Mouse (Mus musculus) stomach, embryonic 16.5 days (tissue): ENCODE results near the gene Tstd3. TPM values are rescaled to one million over a fixed set of nuclear protein-coding genes. Genes with fewer than 3 reads are reported as not detected.

Experiments used
- ATAC-seq: fragments of 200-750 bp; cut with Nextera tagmentation; 2 replicates; pipeline ENCODE4 v1.8.0; 2017; ENCODE audit warnings: moderate number of reproducible peaks, moderate TSS enrichment; ENCODE audit not compliant: insufficient read depth, low FRiP score
- H3K27ac ChIP-seq: fragments of 300-500 bp; sonication (generic); 2 replicates; pipeline ENCODE4 v1.5.1; 2014; ENCODE audit warnings: low read length
- H3K27me3 ChIP-seq: fragments of 300-500 bp; sonication (generic); 2 replicates; pipeline ENCODE4 v1.6.1; 2014; ENCODE audit warnings: low read length, control low read depth, mixed read lengths; ENCODE audit not compliant: control insufficient read depth, insufficient read depth
- H3K36me3 ChIP-seq: fragments of 300-500 bp; sonication (generic); 2 replicates; pipeline ENCODE4 v1.6.1; 2014; ENCODE audit warnings: low read length; ENCODE audit not compliant: control insufficient read depth, insufficient read depth
- H3K4me1 ChIP-seq: fragments of 300-500 bp; sonication (generic); 2 replicates; pipeline ENCODE4 v1.6.1; 2014; ENCODE audit warnings: low read length, control low read depth, mixed read lengths; ENCODE audit not compliant: control insufficient read depth, insufficient read depth
- H3K4me2 ChIP-seq: fragments of 300-500 bp; sonication (generic); 2 replicates; pipeline ENCODE4 v1.6.1; 2014; ENCODE audit warnings: low read depth, low read length, mixed read lengths
- H3K4me3 ChIP-seq: fragments of 300-500 bp; sonication (generic); replicated peaks from 2 replicates; pipeline ENCODE4 v1.5.1; 2014; ENCODE audit warnings: mild to moderate bottlenecking, low read length
- H3K9ac ChIP-seq: fragments of 300-500 bp; sonication (generic); 2 replicates; pipeline ENCODE4 v1.6.1; 2014; ENCODE audit warnings: low read length
- H3K9me3 ChIP-seq: fragments of 300-500 bp; sonication (generic); replicated peaks from 2 replicates; pipeline ENCODE4 v1.6.1; 2016; ENCODE audit warnings: low read length, control low read depth; ENCODE audit not compliant: control insufficient read depth
- WGBS: fragments of 180-500 bp; shearing (Covaris S2); extraction: QIAGEN DNeasy Blood & Tissue Kit; methylation state at CpG from one replicate; pipeline ENCODE4 v1.1.7; 2014; 5-methylcytosine and 5-hydroxymethylcytosine counted together
- polyA plus RNA-seq: library from polyadenylated mRNA; unstranded; fragments of >200 nt; fragmentation: Nextera tagmentation; extraction: Ambion mirVana; gene quantifications from 2 replicates; pipeline ENCODE4 v1.2.1, GENCODE M21; 2015

Tstd3 gene
- polyA plus RNA-seq, result 13.9 and 15.2 TPM in 2 replicates

DNA sequence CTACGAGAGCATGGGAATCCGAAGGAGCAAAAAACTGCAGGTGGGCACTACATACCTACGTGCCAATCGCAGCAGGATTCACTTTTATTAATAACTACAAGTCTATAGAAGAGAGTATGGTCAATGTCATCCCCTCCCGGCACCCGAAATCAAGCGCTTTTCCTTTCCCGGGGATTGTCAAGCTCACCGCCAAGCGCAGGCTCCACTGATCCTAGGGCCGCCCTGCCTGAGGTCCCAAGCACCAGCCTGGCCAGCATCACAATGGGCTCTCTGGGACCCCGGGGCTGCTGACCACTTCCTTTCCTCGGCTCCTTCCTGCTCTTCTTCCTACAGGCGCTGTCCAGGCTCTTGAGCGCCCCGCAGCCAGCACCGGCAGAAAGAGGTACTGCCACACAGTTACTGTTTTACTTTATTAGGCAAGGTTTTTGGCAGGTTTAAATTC, at the start of gene Tstd3, which contains the start of gene Usp45:
TSS of gene Tstd3 (minus strand) at position 350 of the 442 bp plus-strand sequence.
TSS of gene Usp45 (plus strand) at position 294 of the 442 bp plus-strand sequence.
- Histone ChIP-seq H3K4me1 (no peaks in the 10 kb centered on the region), H3K9ac (peak within 1 kb of the TSS; percentile 74), H3K4me2 (peak within 1 kb of the TSS; percentile 61), H3K27me3 (no peaks in the 10 kb centered on the region), H3K4me3 (peak within 1 kb of the TSS; percentile 65), H3K27ac (no peak within 1 kb of the TSS), H3K36me3 (no peaks in the 10 kb centered on the region), H3K9me3 (no peaks in the 10 kb centered on the region)
- ATAC-seq, result peak; percentile 89
- 3% methylated on average over 17 of the region's 17 CpGs for WGBS

DNA sequence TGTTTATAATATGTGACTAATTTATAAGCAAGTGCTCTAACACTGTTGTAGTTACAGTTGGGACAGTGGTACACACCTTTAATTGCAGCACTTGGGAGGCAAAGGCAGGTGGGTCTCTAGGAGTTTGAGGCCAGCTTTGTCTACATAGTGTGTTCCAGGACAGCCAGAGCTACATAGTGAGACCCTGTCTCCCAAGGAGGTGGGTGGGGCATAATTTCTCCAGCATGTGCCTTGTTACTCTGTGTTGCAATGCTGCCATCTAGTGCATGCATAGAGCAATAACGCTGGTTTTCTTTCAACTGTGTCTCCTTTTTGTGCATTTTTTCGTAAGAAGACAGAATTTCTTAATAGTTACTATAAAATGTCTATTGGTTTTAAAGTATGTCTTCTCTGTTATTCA, 47.0 kb upstream of the Tstd3 start:
- no peaks in the 10 kb centered on the region for H3K4me1 ChIP-seq
- H3K9ac ChIP-seq, result no peak overlapping the region
- H3K27me3 ChIP-seq, result no peaks in the 10 kb centered on the region
- ATAC-seq, result no peak
- H3K36me3 ChIP-seq, result no peaks in the 10 kb centered on the region
- H3K4me3 ChIP-seq, result no peak overlapping the region
- H3K9me3 ChIP-seq, result no peaks in the 10 kb centered on the region
- no peak overlapping the region for H3K27ac ChIP-seq
- H3K4me2 ChIP-seq, result no peak overlapping the region
- 36% methylated on average over 2 of the region's 2 CpGs for WGBS

GRCm38 (mm10) chr4:21812635-21813034, 45.6 kb upstream of the Tstd3 start:
- Histone ChIP-seq H3K27me3 (no peaks in the 10 kb centered on the region), H3K4me2 (no peak overlapping the region), H3K9me3 (no peaks in the 10 kb centered on the region), H3K27ac (no peak overlapping the region), H3K36me3 (no peaks in the 10 kb centered on the region), H3K4me3 (no peak overlapping the region), H3K9ac (no peak overlapping the region), H3K4me1 (no peaks in the 10 kb centered on the region)
- ATAC-seq, result no peak
- 89% methylated on average over 6 of the region's 6 CpGs for WGBS

DNA sequence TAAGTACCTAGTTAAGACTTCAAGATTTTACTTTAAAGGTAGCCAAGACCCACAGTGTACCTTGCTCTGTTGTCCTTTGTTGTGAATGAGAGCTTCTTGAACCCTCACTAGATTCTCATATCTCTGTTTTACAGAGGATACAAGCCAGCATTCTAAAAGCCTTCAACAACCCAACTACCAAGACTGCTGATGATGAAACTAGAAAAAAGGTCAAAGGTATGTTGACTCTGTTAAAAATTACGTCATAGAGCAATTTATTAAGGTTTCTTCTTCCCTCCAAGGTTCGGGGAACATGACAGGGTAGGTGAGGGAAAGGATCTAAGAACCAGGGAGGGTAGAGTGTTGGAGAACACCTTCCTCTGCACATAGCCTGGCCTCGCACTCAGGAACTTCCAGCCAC, 43.6 kb upstream of the Tstd3 start:
- Histone ChIP-seq H3K9me3 (no peaks in the 10 kb centered on the region), H3K4me1 (no peaks in the 10 kb centered on the region), H3K27me3 (no peaks in the 10 kb centered on the region), H3K36me3 (no peaks in the 10 kb centered on the region), H3K4me3 (no peak overlapping the region), H3K4me2 (no peak overlapping the region), H3K27ac (no peak overlapping the region), H3K9ac (no peak overlapping the region)
- 77% methylated on average over 3 of the region's 3 CpGs for WGBS
- no peak for ATAC-seq

DNA sequence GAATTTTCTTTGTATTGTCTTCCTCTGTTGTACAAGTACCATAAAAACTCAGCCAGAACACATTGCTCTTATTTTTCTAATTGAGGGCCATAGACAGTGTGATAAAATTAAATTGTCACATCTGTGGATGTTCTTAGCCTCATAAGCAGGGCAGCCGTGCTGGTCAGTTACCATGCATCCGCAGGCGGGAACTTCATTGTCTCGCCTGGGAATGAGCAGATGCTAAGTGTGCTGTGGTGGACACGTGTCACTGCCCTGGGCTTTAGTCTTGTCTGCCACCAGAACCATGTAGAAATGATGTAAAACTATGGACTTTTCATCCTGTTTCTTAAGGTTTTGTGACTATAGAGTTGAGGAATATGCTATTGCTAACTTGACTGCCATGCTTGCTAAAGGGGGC, 40.2 kb upstream of the Tstd3 start:
- no peaks in the 10 kb centered on the region for H3K27me3 ChIP-seq
- no peak overlapping the region for H3K27ac ChIP-seq
- H3K4me2 ChIP-seq, result no peak overlapping the region
- no peak for ATAC-seq
- H3K4me3 ChIP-seq, result no peak overlapping the region
- no peak overlapping the region for H3K9ac ChIP-seq
- WGBS, result 83% methylated on average over 5 of the region's 5 CpGs
- no peaks in the 10 kb centered on the region for H3K4me1 ChIP-seq
- no peaks in the 10 kb centered on the region for H3K9me3 ChIP-seq
- H3K36me3 ChIP-seq, result peaks cover 9% of the 10 kb centered on the region; the same call in 1 of the 2 replicates

DNA sequence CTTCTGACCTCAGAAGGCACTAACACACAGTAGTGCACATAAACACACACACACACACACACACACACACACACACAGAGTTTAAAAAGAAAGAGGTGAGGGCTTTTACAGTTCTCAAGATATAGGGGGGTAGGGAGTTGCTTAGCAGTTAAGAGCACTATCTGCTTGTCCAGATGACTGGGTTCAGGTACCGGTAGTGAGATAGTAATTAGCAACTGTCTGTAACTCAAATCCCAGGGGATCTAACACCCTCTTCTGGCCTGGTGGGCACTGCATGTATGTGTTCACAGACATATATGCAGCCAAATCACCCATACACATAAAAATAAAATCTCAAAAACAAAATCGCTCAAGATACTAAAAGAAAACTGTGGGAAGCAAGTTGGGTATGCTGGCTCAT, 34.6 kb upstream of the Tstd3 start:
- Histone ChIP-seq H3K9ac (no peak overlapping the region), H3K27ac (no peak overlapping the region), H3K4me2 (no peak overlapping the region), H3K4me1 (no peaks in the 10 kb centered on the region), H3K36me3 (peaks cover 12% of the 10 kb centered on the region; the same call in 1 of the 2 replicates), H3K4me3 (no peak overlapping the region), H3K27me3 (no peaks in the 10 kb centered on the region), H3K9me3 (no peaks in the 10 kb centered on the region)
- WGBS, result 89% methylated on average over 2 of the region's 2 CpGs
- ATAC-seq, result no peak

- Histone ChIP-seq H3K4me2 (no peak overlapping the region), H3K4me3 (no peak overlapping the region), H3K36me3 (peaks cover 12% of the 10 kb centered on the region; the same call in 1 of the 2 replicates), H3K27me3 (no peaks in the 10 kb centered on the region), H3K4me1 (no peaks in the 10 kb centered on the region), H3K27ac (no peak overlapping the region), H3K9ac (no peak overlapping the region), H3K9me3 (no peaks in the 10 kb centered on the region)
- WGBS, result 93% methylated on average over 1 of the region's 1 CpGs
- no peak for ATAC-seq
Observed at GRCm38 (mm10) chr4:21801013-21801412, 34.0 kb upstream of the Tstd3 start.

DNA sequence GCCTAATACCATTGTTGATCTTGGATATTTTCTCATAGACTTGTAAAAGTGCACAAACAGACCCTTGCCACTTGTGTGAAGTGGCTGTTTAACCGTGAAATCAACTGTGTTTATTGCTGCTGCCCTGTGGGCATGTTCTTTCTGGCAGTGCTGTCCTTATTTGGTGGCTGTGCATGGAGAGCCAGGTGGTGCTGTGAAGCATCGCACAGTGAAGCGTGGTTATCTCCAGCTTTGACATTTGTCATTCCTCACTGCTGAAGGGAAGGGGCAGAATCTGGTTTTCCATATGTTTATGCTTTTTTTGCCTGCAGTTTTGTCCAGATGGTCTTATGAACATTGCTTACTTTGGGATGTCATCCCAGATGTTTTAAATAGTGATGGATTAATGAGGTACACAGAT, 26.6 kb upstream of the Tstd3 start:
- Histone ChIP-seq H3K9me3 (no peaks in the 10 kb centered on the region), H3K4me3 (no peak overlapping the region)
- 41% methylated on average over 3 of the region's 3 CpGs for WGBS

DNA sequence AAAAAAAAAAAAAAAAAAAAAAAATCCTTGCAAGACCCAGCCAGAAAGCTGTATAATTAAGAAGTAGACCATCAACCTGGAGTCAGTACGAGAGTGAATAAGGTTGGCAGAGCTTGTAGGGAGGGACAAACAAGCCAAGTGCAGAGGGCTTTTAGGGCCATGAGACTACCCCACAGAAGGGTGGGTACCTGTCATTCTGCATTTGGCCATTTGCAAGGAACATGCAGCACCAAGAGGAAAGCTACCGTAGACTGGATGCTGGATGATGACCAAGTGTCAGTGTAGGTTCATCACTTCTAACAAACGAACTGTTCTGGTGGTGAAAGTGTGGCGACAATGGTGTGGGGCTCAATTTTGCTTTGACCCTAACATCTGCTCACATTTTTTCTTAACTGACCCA, 22.8 kb upstream of the Tstd3 start:
- WGBS, result 84% methylated on average over 4 of the region's 4 CpGs
- no peak overlapping the region for H3K4me2 ChIP-seq
- H3K4me3 ChIP-seq, result no peak overlapping the region
- no peak overlapping the region for H3K27ac ChIP-seq
- H3K36me3 ChIP-seq, result peaks cover 8% of the 10 kb centered on the region; the same call in 1 of the 2 replicates
- H3K27me3 ChIP-seq, result no peaks in the 10 kb centered on the region
- H3K4me1 ChIP-seq, result no peaks in the 10 kb centered on the region
- no peak overlapping the region for H3K9ac ChIP-seq
- H3K9me3 ChIP-seq, result no peaks in the 10 kb centered on the region
- no peak for ATAC-seq

More for the DNA sequence above, 26.6 kb upstream of the Tstd3 start:
- H3K27ac ChIP-seq, result no peak overlapping the region
- no peak for ATAC-seq
- H3K9ac ChIP-seq, result no peak overlapping the region
- H3K27me3 ChIP-seq, result no peaks in the 10 kb centered on the region
- peaks cover 6% of the 10 kb centered on the region; the same call in 1 of the 2 replicates for H3K36me3 ChIP-seq
- H3K4me1 ChIP-seq, result no peaks in the 10 kb centered on the region
- H3K4me2 ChIP-seq, result no peak overlapping the region
